Comparison of ENCODE assay signal across 10 mouse cellular contexts in the genomic region with DNA sequence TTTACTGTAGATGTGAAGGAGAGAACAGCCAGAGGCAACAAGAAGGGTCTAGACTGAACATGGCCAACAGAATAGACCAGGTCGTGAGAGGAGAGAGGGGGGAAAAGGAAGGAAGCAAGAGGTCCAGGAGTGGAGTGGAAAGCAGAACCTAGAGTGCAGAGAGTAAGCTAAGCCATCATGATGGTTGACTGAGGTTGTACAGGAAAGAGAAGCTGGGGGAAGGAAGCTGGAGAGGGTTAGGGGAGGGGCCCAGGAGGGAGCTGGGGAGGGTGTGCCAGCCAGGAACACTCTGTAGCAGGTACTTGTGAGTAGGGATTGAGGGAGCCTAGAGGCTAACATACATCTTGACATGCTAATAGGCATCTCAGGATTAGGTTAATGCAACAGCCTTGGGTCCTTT. TPM values are rescaled to one million over a fixed set of nuclear protein-coding genes. Genes with fewer than 3 reads are reported as not detected.
A peak's percentile ranks its signal among the peaks of the same experiment; 100 is the strongest.
DNase-seq lines count a peak whose midpoint lies in the region; ATAC-seq and TF ChIP-seq lines count a peak whose summit lies in the region.
"Had no signal": no experiment of that assay in that cellular context is flagged by ENCODE, and none has a peak within 500 bp of the region (broad histone marks: within the 10 kb centered on the region; RNA-seq: fewer than 3 reads in every experiment).

No protein-coding gene starts in this region.

- 0 out of 2 replicates have a peak, but pooled peaks cover 2% of the 10 kb centered on the region for H3K79me2 ChIP-seq in heart, adult 2 months (replicated peaks; ENCODE audit: control insufficient read depth, insufficient read depth, low read length)

- TF ChIP-seq POLR2A in heart, adult 2 months (IDR thresholded peaks at IDR 0.05; ENCODE audit: insufficient read depth, low read depth, low read length): no peak
- TF ChIP-seq POLR2A in thymus, adult 2 months (IDR thresholded peaks at IDR 0.05; ENCODE audit: control insufficient read depth, extremely low read depth, insufficient read depth, low read length, poor library complexity): no peak

- no peaks in the 10 kb centered on the region for H3K27me3 ChIP-seq in heart, embryonic 10.5 days (ENCODE audit: insufficient read depth, poor library complexity, severe bottlenecking)
- no peaks in the 10 kb centered on the region for H3K27me3 ChIP-seq in heart, adult 2 months (ENCODE audit: control insufficient read depth, insufficient read depth, low read length)
- H3K27me3 ChIP-seq in thymus, adult 2 months (ENCODE audit: control insufficient read depth, insufficient read depth, low read length): no peaks in the 10 kb centered on the region
- H3K27me3 ChIP-seq in liver, embryonic 13.5 days: no peaks in the 10 kb centered on the region
- H3K27me3 ChIP-seq: embryonic facial prominence, embryonic 12.5 days had no signal

- TF ChIP-seq EP300 in heart, adult 2 months (IDR thresholded peaks at IDR 0.05; ENCODE audit: insufficient read depth, low read depth, low read length): no peak

- peak overlapping the region; percentile 46 for H3K4me2 ChIP-seq in liver, embryonic 13.5 days

- TF ChIP-seq CTCF in heart, adult 2 months (IDR thresholded peaks at IDR 0.05): no peak
- no peak for TF ChIP-seq CTCF in thymus, adult 2 months (IDR thresholded peaks at IDR 0.05; ENCODE audit: borderline replicate concordance, control insufficient read depth, extremely low read depth, insufficient read depth, low read length, poor library complexity)

- intact Hi-C loops in heart, adult 2 months (cut with DNase I): no loop called here

- 0 out of 2 replicates have a peak overlapping the region, but pooled peaks have one; percentile 2 for H3K4me3 ChIP-seq in heart, embryonic 10.5 days
- no peak overlapping the region for H3K4me3 ChIP-seq in heart, adult 2 months
- H3K4me3 ChIP-seq in thymus, adult 2 months (ENCODE audit: control insufficient read depth, insufficient read depth, low read length): no peak overlapping the region
- H3K4me3 ChIP-seq in liver, embryonic 13.5 days (replicated peaks): peak overlapping the region; percentile 18; the same call in 1 of the 2 replicates
- H3K4me3 ChIP-seq: embryonic facial prominence, embryonic 12.5 days had no signal

- no peak overlapping the region for H3K27ac ChIP-seq in heart, embryonic 10.5 days
- H3K27ac ChIP-seq in heart, adult 2 months: no peak overlapping the region
- H3K27ac ChIP-seq in thymus, adult 2 months (ENCODE audit: control insufficient read depth, insufficient read depth, low read length): no peak overlapping the region
- no peak overlapping the region; the same call in 1 of the 2 replicates for H3K27ac ChIP-seq in liver, embryonic 13.5 days
- H3K27ac ChIP-seq: embryonic facial prominence, embryonic 12.5 days had no signal

- no peak overlapping the region for H3K9ac ChIP-seq in heart, adult 2 months (ENCODE audit: low read depth, low read length)
- H3K9ac ChIP-seq in liver, embryonic 13.5 days: peak overlapping the region; percentile 40; the same call in 1 of the 2 replicates
- H3K9ac ChIP-seq: embryonic facial prominence, embryonic 12.5 days had no signal

- H3K36me3 ChIP-seq in heart, embryonic 10.5 days: peaks cover 16% of the 10 kb centered on the region
- H3K36me3 ChIP-seq in heart, adult 2 months (ENCODE audit: control insufficient read depth, insufficient read depth, low read length): no peaks in the 10 kb centered on the region; the same call in 1 of the 2 replicates
- H3K36me3 ChIP-seq in thymus, adult 2 months (ENCODE audit: control insufficient read depth, insufficient read depth, low read length): no peaks in the 10 kb centered on the region
- H3K36me3 ChIP-seq in liver, embryonic 13.5 days: peaks cover 8% of the 10 kb centered on the region; the same call in 1 of the 2 replicates
- H3K36me3 ChIP-seq: embryonic facial prominence, embryonic 12.5 days had no signal

- H3K4me1 ChIP-seq in heart, embryonic 10.5 days: peaks cover 13% of the 10 kb centered on the region
- H3K4me1 ChIP-seq in heart, adult 2 months (ENCODE audit: control insufficient read depth, insufficient read depth, low read length): peaks cover 3% of the 10 kb centered on the region
- H3K4me1 ChIP-seq in thymus, adult 2 months (replicated peaks; ENCODE audit: control insufficient read depth, insufficient read depth, low read length): peaks cover 4% of the 10 kb centered on the region
- H3K4me1 ChIP-seq in liver, embryonic 13.5 days (replicated peaks): peaks cover 18% of the 10 kb centered on the region

- no peak for DNase-seq in heart, embryonic 10.5 days (ENCODE audit: low spot score)
- DNase-seq in heart, adult 2 months: no peak
- peak; percentile 3 for DNase-seq in thymus, adult 2 months
- no peak for DNase-seq in thymus, postnatal 0 days (ENCODE audit: low spot score)
- DNase-seq in liver, embryonic 13.5 days: no peak
- no peak for DNase-seq in gastrocnemius, adult 18-20 months (ENCODE audit: low spot score)
- DNase-seq in urinary bladder, postnatal 36 days (ENCODE audit: low spot score in 2 of 2): no peak
- DNase-seq: kidney, adult 11 months had no signal

- ATAC-seq in liver, embryonic 13.5 days (ENCODE audit: low read depth): no peak
- no peak for ATAC-seq in erythroid progenitor cell, adult 5-6 weeks (replicated peaks; ENCODE audit: low FRiP score, poor library complexity, severe bottlenecking)

- no peaks in the 10 kb centered on the region for H3K9me3 ChIP-seq in heart, embryonic 10.5 days
- H3K9me3 ChIP-seq in liver, embryonic 13.5 days (replicated peaks): no peaks in the 10 kb centered on the region

- WGBS in heart, embryonic 10.5 days: 74% methylated on average over 1 of the region's 1 CpGs
- WGBS in heart, adult 2 months: 48% methylated on average over 1 of the region's 1 CpGs
- 18% methylated on average over 1 of the region's 1 CpGs for WGBS in thymus, adult 2 months
- 14% methylated on average over 1 of the region's 1 CpGs for WGBS in liver, embryonic 13.5 days (ENCODE audit: insufficient replicate concordance)

RNA-seq across cellular contexts. Expression of a gene that starts 1.9 kb away (rescaled TPM):
- 18.1 and 19.6 TPM in 2 replicates for polyA plus RNA-seq in heart, embryonic 10.5 days (2016; fragmentation: Nextera tagmentation; extraction: Ambion mirVana)
- 10 to 100 TPM; 18.8 to 21.2 TPM for total RNA-seq in heart, adult 2 months (2021)
- 5.3 and 10.7 TPM in 2 replicates for polyA plus RNA-seq in heart, adult 2 months (2012; rRNA removed)
- polyA plus RNA-seq in thymus, adult 2 months (2012; rRNA removed): 7.7 and 12.8 TPM in 2 replicates
- polyA plus RNA-seq in thymus, postnatal 0 days (2015; fragmentation: Nextera tagmentation; extraction: Ambion mirVana): 21.1 and 23.5 TPM in 2 replicates
- polyA plus RNA-seq in liver, embryonic 13.5 days (2015; fragmentation: Nextera tagmentation; extraction: Ambion mirVana): 10.6 and 12.5 TPM in 2 replicates
- total RNA-seq in gastrocnemius, adult 18-20 months (2021): 10 to 100 TPM; 20.0 to 21.7 TPM
- total RNA-seq in erythroid progenitor cell, adult 5-6 weeks (2015; ENCODE audit: low replicate concordance): 15.9 and 34.0 TPM in 2 replicates
- 40.9 and 56.0 TPM in 2 replicates for total RNA-seq in erythroid progenitor cell, adult 5-6 weeks (2017; ENCODE audit: low replicate concordance)

Comparison
In these comparisons a context has a peak if more than half of its experiments do, and no peak if none do; other contexts are left out.
1. H3K4me3 ChIP-seq: peak in heart, embryonic 10.5 days (single experiment) and liver, embryonic 13.5 days (single experiment); none in heart, adult 2 months (single experiment) and thymus, adult 2 months (single experiment).